Mouse (Mus musculus): Measurements from ENCODE around the gene Esr2. TPM values are rescaled to one million over a fixed set of nuclear protein-coding genes. Genes with fewer than 3 reads are reported as not detected.
A peak's percentile ranks its signal among the peaks of the same experiment; 100 is the strongest.

The Esr2 gene
- polyA plus RNA-seq, 1 experiment from 2014 or later, result not detected

- POLR2A ChIA-PET, result no interaction called here
- H3K27me3 ChIP-seq, result peaks cover 6% of the 10 kb centered on the region
- CTCF ChIA-PET, result interaction anchor here (1.1 to 1.6 kb wide), 3 partner anchors 13 to 394 kb away, joined by 3 to 4 read pairs (median 3); no protein-coding TSS in a partner anchor
- TF ChIP-seq CTCF (IDR thresholded peaks at IDR 0.05), result peak; percentile 60
- DNase-seq (ENCODE audit: low read depth, low spot score) (no peak), ATAC-seq (no peak)
- in situ Hi-C loops (cut with MboI; ENCODE audit: low pct_unique_long_range_greater_than_20kb), result loop anchor here (25.0 kb wide), 2 partner anchors 254 to 729 kb away; no protein-coding TSS in a partner anchor
Measured at GRCm38 (mm10) chr12:76190940-76191339, 13.9 kb upstream of the Esr2 start.

- POLR2A ChIA-PET, result no interaction called here
- H3K27me3 ChIP-seq, result peaks cover 6% of the 10 kb centered on the region
- DNase-seq (ENCODE audit: low read depth, low spot score), result no peak
- peak; percentile 51 for TF ChIP-seq CTCF (IDR thresholded peaks at IDR 0.05)
- CTCF ChIA-PET, result interaction anchor here (1.0 to 1.1 kb wide), 3 partner anchors 9 to 17 kb away, joined by 3 to 5 read pairs (median 3); no protein-coding TSS in a partner anchor
- ATAC-seq, result no peak
- in situ Hi-C loops (cut with MboI; ENCODE audit: low pct_unique_long_range_greater_than_20kb), result loop anchor here (25.0 kb wide), 2 partner anchors 251 to 726 kb away; no protein-coding TSS in a partner anchor
Measured at GRCm38 (mm10) chr12:76187849-76188248, 10.8 kb upstream of the Esr2 start.

GRCm38 (mm10) chr12:76186473-76186872 lies 9.4 kb upstream of the Esr2 start:
- POLR2A ChIA-PET, result no interaction called here
- CTCF ChIA-PET, result no interaction called here
- in situ Hi-C loops (cut with MboI; ENCODE audit: low pct_unique_long_range_greater_than_20kb), result loop anchor here (25.0 kb wide), 2 partner anchors 249 to 724 kb away; no protein-coding TSS in a partner anchor
- TF ChIP-seq CTCF (IDR thresholded peaks at IDR 0.05), result no peak
- H3K27me3 ChIP-seq, result peaks cover 6% of the 10 kb centered on the region
- ATAC-seq, result no peak
- no peak for DNase-seq (ENCODE audit: low read depth, low spot score)

DNA sequence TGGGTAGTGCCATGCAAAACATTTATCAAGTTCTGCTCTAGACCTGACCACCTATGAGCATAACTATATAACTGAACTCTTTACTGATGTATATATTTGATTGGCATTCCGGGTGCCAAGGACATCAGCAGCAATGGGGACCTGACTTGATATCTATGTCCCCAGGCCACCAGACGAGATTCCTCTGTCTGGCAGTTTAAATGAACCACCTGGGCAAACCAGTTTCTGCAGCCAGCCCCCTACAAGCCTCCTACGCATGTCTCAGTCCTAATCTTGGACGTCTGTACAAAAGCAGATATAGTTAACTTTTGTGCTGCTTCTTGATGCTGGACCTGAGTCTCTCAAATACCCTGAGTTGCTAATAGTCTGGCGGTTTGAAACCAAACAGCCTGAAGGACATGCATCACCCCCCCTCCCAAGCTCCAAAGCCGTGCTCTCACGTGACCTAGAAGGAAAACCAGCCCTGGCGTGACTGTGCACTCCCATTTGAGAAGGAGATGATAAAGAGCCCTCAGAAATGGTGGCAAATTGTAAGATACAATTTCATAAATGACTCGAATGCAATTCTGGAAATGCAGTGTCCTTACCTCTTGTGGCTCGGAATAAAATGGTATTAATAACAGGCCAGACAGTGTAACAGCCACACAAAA lies 8.2 kb upstream of the Esr2 start:
- no peak for DNase-seq (ENCODE audit: low read depth, low spot score)
- ATAC-seq, result no peak
- H3K27me3 ChIP-seq, result peaks cover 6% of the 10 kb centered on the region
- CTCF ChIA-PET, result no interaction called here
- TF ChIP-seq CTCF (IDR thresholded peaks at IDR 0.05), result no peak
- POLR2A ChIA-PET, result interaction anchor here (0.7 kb wide), 1 partner anchor 83 kb away, joined by 5 read pairs; no protein-coding TSS in a partner anchor
- in situ Hi-C loops (cut with MboI; ENCODE audit: low pct_unique_long_range_greater_than_20kb), result loop anchor here (25.0 kb wide), 2 partner anchors 248 to 723 kb away; no protein-coding TSS in a partner anchor

DNA sequence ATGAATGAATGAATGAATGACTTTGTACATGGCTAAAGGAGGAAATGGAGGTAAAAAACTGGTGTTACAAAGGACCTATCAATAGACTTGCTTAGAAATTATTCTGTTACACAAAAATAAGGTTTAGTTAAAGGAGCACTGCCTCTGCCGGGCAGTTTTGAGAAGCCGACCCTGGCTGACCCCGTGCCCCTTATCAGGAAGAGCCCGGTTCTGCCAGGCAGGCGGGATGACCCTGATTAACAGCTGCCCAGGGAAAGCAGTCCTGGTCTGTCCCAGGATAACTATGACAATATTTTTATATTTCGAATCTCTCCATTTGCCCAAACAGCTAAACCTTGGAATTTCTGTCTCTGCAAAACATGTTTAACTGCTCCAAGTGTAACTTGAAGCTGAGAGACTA lies 7.2 kb upstream of the Esr2 start:
- ChIA-PET POLR2A (no interaction called here), CTCF (interaction anchor here (0.5 kb wide), 1 partner anchor 10 kb away, joined by 3 read pairs; no protein-coding TSS in a partner anchor)
- in situ Hi-C loops (cut with MboI; ENCODE audit: low pct_unique_long_range_greater_than_20kb), result loop anchor here (25.0 kb wide), 2 partner anchors 247 to 722 kb away; no protein-coding TSS in a partner anchor
- DNase-seq (ENCODE audit: low read depth, low spot score) (no peak), ATAC-seq (no peak)
- H3K27me3 ChIP-seq, result peaks cover 6% of the 10 kb centered on the region
- no peak for TF ChIP-seq CTCF (IDR thresholded peaks at IDR 0.05)

DNA sequence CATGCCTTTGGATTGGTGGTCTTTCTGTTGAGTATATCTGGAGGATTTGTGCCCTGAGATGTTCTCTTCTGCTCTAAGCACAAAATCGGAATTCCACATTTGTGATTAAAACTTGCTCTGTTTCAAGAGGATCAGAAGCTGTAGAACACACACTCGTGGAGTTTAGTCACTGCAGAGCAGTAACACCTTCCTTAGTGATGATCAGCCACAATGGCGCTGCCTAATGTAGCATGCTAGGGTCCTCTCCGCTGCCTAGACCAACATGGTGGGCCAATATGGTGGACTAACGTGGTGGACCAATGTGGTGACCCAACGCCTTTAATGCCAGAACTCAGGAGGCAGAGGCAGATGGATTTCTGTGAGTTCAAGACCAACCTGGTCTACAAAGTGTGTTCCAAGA lies 5.8 kb upstream of the Esr2 start:
- POLR2A ChIA-PET, result no interaction called here
- CTCF ChIA-PET, result no interaction called here
- in situ Hi-C loops (cut with MboI; ENCODE audit: low pct_unique_long_range_greater_than_20kb), result loop anchor here (25.0 kb wide), 2 partner anchors 246 to 721 kb away; no protein-coding TSS in a partner anchor
- peaks cover 6% of the 10 kb centered on the region for H3K27me3 ChIP-seq
- DNase-seq (ENCODE audit: low read depth, low spot score), result no peak
- ATAC-seq, result no peak
- TF ChIP-seq CTCF (IDR thresholded peaks at IDR 0.05), result no peak

DNA sequence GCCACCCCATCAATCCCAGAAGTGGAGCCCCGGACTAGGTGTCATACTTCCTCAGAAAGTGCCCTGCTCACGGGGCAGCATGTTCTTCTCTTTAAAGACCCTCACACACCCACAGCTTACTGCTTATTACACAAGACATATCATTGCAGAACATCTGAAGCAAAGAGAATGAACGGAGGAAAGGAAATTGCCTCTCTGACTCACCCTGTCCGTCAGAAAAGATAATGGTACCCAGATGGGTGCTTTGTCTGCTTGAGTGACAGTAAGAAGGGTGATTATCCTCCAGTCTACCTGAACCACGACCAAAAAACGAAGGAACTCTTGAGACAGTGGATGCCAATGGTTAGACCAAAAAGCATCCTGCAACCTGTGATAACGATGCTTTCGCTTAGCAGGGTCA lies 4.4 kb upstream of the Esr2 start:
- in situ Hi-C loops (cut with MboI; ENCODE audit: low pct_unique_long_range_greater_than_20kb), result loop anchor here (25.0 kb wide), 2 partner anchors 244 to 719 kb away; no protein-coding TSS in a partner anchor
- ATAC-seq (no peak), DNase-seq (ENCODE audit: low read depth, low spot score) (no peak)
- CTCF ChIA-PET, result no interaction called here
- no peak for TF ChIP-seq CTCF (IDR thresholded peaks at IDR 0.05)
- peaks cover 13% of the 10 kb centered on the region for H3K27me3 ChIP-seq
- POLR2A ChIA-PET, result no interaction called here

DNA sequence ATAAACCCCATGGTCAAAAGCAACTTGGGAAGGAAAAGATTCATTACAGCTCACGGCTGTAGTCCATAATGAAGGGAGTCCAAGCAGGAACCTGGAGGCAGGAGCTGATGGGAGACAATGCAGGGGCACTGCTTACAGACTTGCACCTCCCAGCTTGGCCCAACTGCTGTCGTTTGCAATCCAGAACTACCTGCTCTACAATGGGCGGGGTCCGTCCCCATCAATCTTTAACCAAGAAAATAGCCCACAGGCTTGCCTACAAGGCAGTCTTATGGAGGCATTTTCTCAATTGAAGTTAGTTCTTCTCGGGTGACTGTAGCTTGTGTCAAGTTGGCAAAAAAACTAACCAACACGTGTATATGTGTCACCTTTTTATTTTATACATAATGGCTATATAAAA lies 3.4 kb upstream of the Esr2 start:
- ATAC-seq (no peak), DNase-seq (ENCODE audit: low read depth, low spot score) (no peak)
- peaks cover 24% of the 10 kb centered on the region for H3K27me3 ChIP-seq
- POLR2A ChIA-PET, result no interaction called here
- in situ Hi-C loops (cut with MboI; ENCODE audit: low pct_unique_long_range_greater_than_20kb), result loop anchor here (25.0 kb wide), 2 partner anchors 243 to 718 kb away; no protein-coding TSS in a partner anchor
- no peak for TF ChIP-seq CTCF (IDR thresholded peaks at IDR 0.05)
- CTCF ChIA-PET, result no interaction called here

GRCm38 (mm10) chr12:76179527-76179926 lies 2.5 kb upstream of the Esr2 start:
- ChIA-PET CTCF (no interaction called here), POLR2A (no interaction called here)
- ATAC-seq (no peak), DNase-seq (ENCODE audit: low read depth, low spot score) (no peak)
- in situ Hi-C loops (cut with MboI; ENCODE audit: low pct_unique_long_range_greater_than_20kb), result loop anchor here (5.0 to 25.0 kb wide), 3 partner anchors 242 to 717 kb away; no protein-coding TSS in a partner anchor
- peaks cover 29% of the 10 kb centered on the region for H3K27me3 ChIP-seq
- no peak for TF ChIP-seq CTCF (IDR thresholded peaks at IDR 0.05)

- CTCF ChIA-PET, result no interaction called here
- peaks cover 26% of the 10 kb centered on the region for H3K27me3 ChIP-seq
- POLR2A ChIA-PET, result no interaction called here
- in situ Hi-C loops (cut with MboI; ENCODE audit: low pct_unique_long_range_greater_than_20kb), result loop anchor here (5.0 to 25.0 kb wide), 3 partner anchors 242 to 717 kb away; no protein-coding TSS in a partner anchor
- DNase-seq (ENCODE audit: low read depth, low spot score) (no peak), ATAC-seq (no peak)
- TF ChIP-seq CTCF (IDR thresholded peaks at IDR 0.05), result no peak
Measured at GRCm38 (mm10) chr12:76179051-76179450, 2.0 kb upstream of the Esr2 start.

DNA sequence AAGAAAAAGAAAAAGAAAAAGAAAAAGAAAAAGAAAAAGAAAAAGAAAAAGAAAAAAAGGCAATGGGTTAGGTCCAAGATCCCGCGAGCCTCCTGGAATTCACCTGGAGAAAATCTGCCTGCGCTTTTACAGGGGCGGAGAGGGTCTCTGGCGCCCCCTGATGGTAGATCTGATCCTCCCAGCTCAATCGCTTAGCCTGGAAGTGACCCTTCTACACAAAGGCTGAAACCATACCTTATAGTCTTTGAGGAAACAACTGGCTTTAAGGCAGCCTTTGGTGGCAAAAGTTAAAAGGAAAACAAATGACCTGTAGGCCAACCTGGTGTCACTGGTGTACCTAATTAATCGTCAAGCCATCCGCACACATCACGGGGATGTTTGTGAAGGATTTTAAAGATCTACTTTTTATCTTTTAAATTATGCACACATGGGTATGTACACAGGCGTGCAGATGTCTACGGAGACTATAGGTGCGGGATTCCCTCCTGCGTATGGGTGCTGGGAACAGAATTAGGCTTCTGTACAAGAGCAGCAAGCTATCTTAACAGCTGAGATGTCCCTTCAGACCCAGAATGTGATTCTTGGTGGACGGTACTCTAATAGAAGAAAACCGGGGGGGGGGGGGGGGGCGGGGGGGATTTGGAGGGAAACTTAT lies 932 bp upstream of the Esr2 start:
- POLR2A ChIA-PET, result no interaction called here
- H3K27me3 ChIP-seq, result peaks cover 26% of the 10 kb centered on the region
- no peak for ATAC-seq
- DNase-seq (ENCODE audit: low read depth, low spot score), result no peak
- in situ Hi-C loops (cut with MboI; ENCODE audit: low pct_unique_long_range_greater_than_20kb), result loop anchor here (5.0 to 25.0 kb wide), 3 partner anchors 241 to 716 kb away; no protein-coding TSS in a partner anchor
- CTCF ChIA-PET, result no interaction called here
- peak; percentile 86 for TF ChIP-seq CTCF (IDR thresholded peaks at IDR 0.05)
